8 mouse cellular contexts compared by ENCODE assay signal in genomic region chr6:50596301-50597211, GRCm38 (mm10). TPM values are rescaled to one million over a fixed set of nuclear protein-coding genes. Genes with fewer than 3 reads are reported as not detected.
A peak's percentile ranks its signal among the peaks of the same experiment; 100 is the strongest.
DNase-seq lines count a peak whose midpoint lies in the region; ATAC-seq and TF ChIP-seq lines count a peak whose summit lies in the region.

Gene 4921507P07Rik, minus strand, starts transcription at chr6:50596632.

- H3K9ac ChIP-seq in lung, embryonic 14.5 days, result peak within 1 kb of the TSS; percentile 59

- no peaks in the 10 kb centered on the region for H3K27me3 ChIP-seq in lung, embryonic 14.5 days (ENCODE audit: insufficient read depth, low read length)

- DNase-seq in Muller cell, postnatal 12 days (ENCODE audit: inconsistent ontology term), result peak; percentile 98
- peak; percentile 97 for DNase-seq in cerebellum, adult 9-10 months
- peak; percentile 92 for DNase-seq in forelimb bud, embryonic 11.5 days (ENCODE audit: low read depth, low spot score)
- peak; percentile 83 to 90 for DNase-seq in layer of hippocampus, adult 8-10 months (ENCODE audit: low spot score in 2 of 2)
- peak; percentile 95 for DNase-seq in lung, embryonic 14.5 days
- DNase-seq in thymus, adult 18-20 months, result peak; percentile 90 to 94

- peak; percentile 92 to 94 for ATAC-seq in hematopoietic stem cell, adult 5-6 weeks (replicated peaks in 1 of 2; ENCODE audit: insufficient read depth in 1 of 2, low FRiP score in 2 of 2, low TSS enrichment in 1 of 2, low read depth in 1 of 2, poor library complexity in 2 of 2, severe bottlenecking in 2 of 2)
- peak; percentile 97 for ATAC-seq in lung, embryonic 14.5 days (ENCODE audit: insufficient read depth)

- TF ChIP-seq CTCF in lung, embryonic 14.5 days (IDR thresholded peaks at IDR 0.05; ENCODE audit: low read depth), result peak; percentile 86
- peak; percentile 91 for TF ChIP-seq CTCF in olfactory bulb, adult 2 months (IDR thresholded peaks at IDR 0.05; ENCODE audit: insufficient read depth, low read depth, low read length)

- WGBS in lung, embryonic 14.5 days, result under 1% methylated on average over 61 of the region's 62 CpGs
- WGBS in olfactory bulb, adult 2 months, result under 1% methylated on average over 59 of the region's 62 CpGs

- H3K27ac ChIP-seq in lung, embryonic 14.5 days (ENCODE audit: low read depth), result no peak within 1 kb of the TSS
- no peak within 1 kb of the TSS for H3K27ac ChIP-seq in olfactory bulb, adult 2 months (ENCODE audit: insufficient read depth, low read depth, low read length)

- H3K4me1 ChIP-seq in lung, embryonic 14.5 days (ENCODE audit: insufficient read depth), result no peaks in the 10 kb centered on the region
- H3K4me1 ChIP-seq in olfactory bulb, adult 2 months (ENCODE audit: control insufficient read depth, insufficient read depth, low read length), result peaks cover 4% of the 10 kb centered on the region; the same call in 1 of the 2 replicates

- TF ChIP-seq POLR2A in olfactory bulb, adult 2 months (IDR thresholded peaks at IDR 0.05; ENCODE audit: insufficient read depth, low read depth, low read length), result 0 out of 2 replicates have a peak, but pooled peaks have one; percentile 20

- peak within 1 kb of the TSS; percentile 99 for H3K4me2 ChIP-seq in lung, embryonic 14.5 days

- no peaks in the 10 kb centered on the region; the same call in 1 of the 2 replicates for H3K9me3 ChIP-seq in lung, embryonic 14.5 days (ENCODE audit: low read depth, low read length)

- no peaks in the 10 kb centered on the region for H3K36me3 ChIP-seq in lung, embryonic 14.5 days (ENCODE audit: insufficient read depth)

- peak within 1 kb of the TSS; percentile 59 for H3K4me3 ChIP-seq in lung, embryonic 14.5 days (ENCODE audit: low read depth, low read length)
- H3K4me3 ChIP-seq in olfactory bulb, adult 2 months (ENCODE audit: insufficient read depth, low read depth, low read length), result peak within 1 kb of the TSS; percentile 73

RNA-seq across cellular contexts. Expression of gene 4921507P07Rik, which starts in this region (rescaled TPM):
- total RNA-seq in hematopoietic stem cell, adult 5-6 weeks (2017), result 0.81 and 1.5 TPM in 2 replicates
- total RNA-seq in layer of hippocampus, adult 8-10 months (2022), result under 1 TPM; 0.12 to 0.33 (median 0.21) TPM
- 0.54 and 0.70 TPM in 2 replicates for polyA plus RNA-seq in lung, embryonic 14.5 days (2014; fragmentation: Nextera tagmentation; extraction: Ambion mirVana)
- not detected in 2 replicates for polyA plus RNA-seq in olfactory bulb, adult 2 months (2012; ENCODE audit: insufficient read depth, insufficient read length, low replicate concordance, missing spikeins)

Comparison
In these comparisons a context has a peak if more than half of its experiments do, and no peak if none do; other contexts are left out.
1. Peak in DNase-seq in layer of hippocampus, adult 8-10 months; RNA of the gene not detected or under 1 TPM.
2. Peak in DNase-seq, ATAC-seq, H3K4me3 ChIP-seq, H3K9ac ChIP-seq and H3K4me2 ChIP-seq in lung, embryonic 14.5 days; RNA of the gene not detected or under 1 TPM.